Mouse (Mus musculus): ENCODE measurements around the gene Ttll13. TPM values are rescaled to one million over a fixed set of nuclear protein-coding genes. Genes with fewer than 3 reads are reported as not detected.

Ttll13 gene
- polyA plus RNA-seq, 1 experiment from 2014 or later = 0.54 TPM

DNA sequence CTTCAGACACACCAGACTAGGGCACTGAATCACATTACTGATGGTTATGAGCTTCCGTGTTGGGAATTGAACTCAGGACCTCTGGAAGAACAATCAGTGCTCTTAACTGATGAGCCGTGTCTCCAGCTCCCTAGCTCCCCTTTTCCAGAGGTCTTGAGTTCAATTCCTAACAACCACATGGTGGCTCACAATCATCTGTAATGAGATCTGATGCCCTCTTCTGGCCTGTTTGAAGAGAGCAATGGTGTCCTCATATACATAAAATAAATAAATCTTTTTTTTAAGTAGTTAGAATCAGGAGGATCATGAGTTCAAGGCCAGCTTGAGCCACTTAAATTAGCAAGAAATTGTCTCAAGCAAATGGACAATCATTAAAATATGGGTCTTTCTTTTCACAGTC lies 9.8 kb downstream of the Ttll13 start:
- Histone ChIP-seq H3K4me3 (no peak overlapping the region), H3K9me3 (no peaks in the 10 kb centered on the region), H3K4me1 (peaks cover 12% of the 10 kb centered on the region; the same call in 1 of the 2 replicates), H3K27ac (no peak overlapping the region), H3K36me3 (no peaks in the 10 kb centered on the region), H3K27me3 (ENCODE audit: insufficient read depth, poor library complexity, severe bottlenecking) (peaks cover 44% of the 10 kb centered on the region)
- WGBS = 65% methylated on average over 2 of the region's 2 CpGs
- DNase-seq (ENCODE audit: low spot score) = no peak

DNA sequence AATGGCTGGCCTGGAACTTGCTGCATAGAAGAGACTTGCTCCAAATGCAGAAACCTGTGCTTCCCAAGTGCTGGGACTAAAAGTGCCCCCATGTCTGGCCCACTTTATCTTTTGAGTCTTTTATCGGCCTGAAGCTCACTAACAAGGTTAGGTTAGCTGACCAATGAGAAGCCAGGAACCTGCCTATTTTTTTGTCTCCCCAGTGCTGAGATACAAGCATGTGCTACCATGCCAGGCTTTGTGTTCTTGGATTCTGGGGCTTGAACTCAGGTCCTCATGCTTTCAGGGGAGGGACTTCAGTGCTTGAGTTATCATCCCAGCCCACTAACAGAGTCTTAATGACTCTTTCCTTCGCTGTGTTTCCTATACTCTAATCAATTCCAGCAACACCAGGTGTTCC lies 11.5 kb downstream of the Ttll13 start:
- 54% methylated on average over 2 of the region's 2 CpGs for WGBS
- H3K4me3 ChIP-seq = no peak overlapping the region
- no peaks in the 10 kb centered on the region for H3K9me3 ChIP-seq
- H3K27me3 ChIP-seq (ENCODE audit: insufficient read depth, poor library complexity, severe bottlenecking) = peaks cover 44% of the 10 kb centered on the region
- H3K36me3 ChIP-seq = no peaks in the 10 kb centered on the region
- no peak overlapping the region for H3K27ac ChIP-seq
- peaks cover 15% of the 10 kb centered on the region; the same call in 1 of the 2 replicates for H3K4me1 ChIP-seq
- DNase-seq (ENCODE audit: low spot score) = no peak

DNA sequence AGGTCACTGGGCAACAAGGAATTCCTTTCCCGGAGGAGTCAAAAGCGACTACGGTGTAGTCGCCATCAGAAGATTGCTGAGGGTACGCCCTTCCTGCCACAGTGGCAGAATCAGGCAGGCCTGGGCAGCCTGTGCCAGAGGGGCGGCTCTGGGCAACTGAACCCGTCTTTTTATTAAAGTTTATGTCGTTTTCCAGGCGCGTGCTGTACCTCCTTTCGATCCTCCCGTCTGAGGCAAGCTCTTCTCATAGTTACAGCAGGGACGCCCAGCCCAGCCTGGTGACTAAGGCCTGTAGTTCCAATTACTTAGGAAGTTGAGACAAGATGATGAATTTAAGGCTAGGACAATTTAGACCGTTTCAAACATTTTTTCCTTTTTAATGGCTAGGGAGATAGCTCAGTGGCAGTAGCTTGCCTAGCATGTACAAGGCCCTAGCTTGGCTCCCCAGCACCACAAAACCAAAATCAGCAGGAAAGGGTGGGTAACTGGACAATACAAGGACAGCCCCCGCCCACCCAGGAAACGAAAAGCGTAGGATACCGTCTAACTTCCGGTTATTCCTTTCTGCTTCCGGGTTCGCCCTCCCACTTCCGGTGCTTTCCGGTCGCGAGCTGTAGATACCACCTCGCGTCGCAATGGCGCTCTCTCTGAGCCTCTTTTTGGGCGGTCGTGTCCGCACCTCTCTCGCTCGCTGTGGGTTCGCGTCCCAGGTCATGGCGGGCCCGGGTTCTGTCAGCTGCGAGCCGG lies 14.6 kb downstream of the Ttll13 start, which contains the start of gene Ngrn:
TSS of gene Ngrn (plus strand) at position 591 of the 747 bp plus-strand sequence.
- WGBS = 26% methylated on average over 40 of the region's 40 CpGs

DNA sequence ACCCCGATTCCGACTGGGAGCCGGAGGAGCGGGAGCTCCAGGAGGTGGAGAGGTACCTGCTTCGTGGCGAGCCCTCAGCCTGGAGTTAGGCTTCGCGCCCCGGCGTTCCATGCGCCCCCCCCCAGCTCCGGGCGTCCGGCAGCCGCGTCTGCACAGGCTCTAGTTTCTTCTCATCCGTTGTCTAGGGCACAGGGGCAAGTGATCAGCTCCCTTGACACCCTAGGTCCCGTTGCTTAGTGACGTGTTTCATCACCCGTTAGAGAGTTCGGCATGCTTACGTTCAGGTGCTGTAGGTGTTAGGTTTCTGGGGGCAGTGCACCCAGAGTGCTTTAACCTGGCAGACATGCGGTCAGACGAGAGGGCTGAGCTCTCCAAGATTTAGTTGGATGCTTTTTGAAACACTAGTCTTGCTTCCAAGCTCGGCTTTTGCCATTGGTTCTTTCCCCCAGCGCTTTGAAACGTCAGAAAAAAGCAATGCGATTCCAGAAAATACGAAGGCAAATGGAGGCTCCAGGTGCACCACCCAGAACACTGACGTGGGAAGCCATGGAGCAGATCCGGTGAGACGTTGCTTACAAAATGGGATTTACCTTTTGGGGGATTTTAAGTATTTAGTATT lies 15.3 kb downstream of the Ttll13 start:
- Histone ChIP-seq H3K36me3 (peaks cover 28% of the 10 kb centered on the region), H3K27me3 (ENCODE audit: insufficient read depth, poor library complexity, severe bottlenecking) (peaks cover 33% of the 10 kb centered on the region), H3K27ac (peak overlapping the region; percentile 90), H3K4me1 (peaks cover 12% of the 10 kb centered on the region; the same call in 1 of the 2 replicates), H3K4me3 (peak overlapping the region; percentile 81), H3K9me3 (no peaks in the 10 kb centered on the region)
- under 1% methylated on average over 32 of the region's 32 CpGs for WGBS
- peak; percentile 80 for DNase-seq (ENCODE audit: low spot score)

More for the DNA sequence above, 14.6 kb downstream of the Ttll13 start, which contains the start of gene Ngrn:
- peaks cover 35% of the 10 kb centered on the region for H3K27me3 ChIP-seq (ENCODE audit: insufficient read depth, poor library complexity, severe bottlenecking)
- H3K4me1 ChIP-seq = peaks cover 12% of the 10 kb centered on the region; the same call in 1 of the 2 replicates
- H3K36me3 ChIP-seq = peaks cover 21% of the 10 kb centered on the region
- peak; percentile 95 for DNase-seq (ENCODE audit: low spot score)
- H3K27ac ChIP-seq = peak within 1 kb of the TSS; percentile 90
- no peaks in the 10 kb centered on the region for H3K9me3 ChIP-seq
- peak within 1 kb of the TSS; percentile 81 for H3K4me3 ChIP-seq

DNA sequence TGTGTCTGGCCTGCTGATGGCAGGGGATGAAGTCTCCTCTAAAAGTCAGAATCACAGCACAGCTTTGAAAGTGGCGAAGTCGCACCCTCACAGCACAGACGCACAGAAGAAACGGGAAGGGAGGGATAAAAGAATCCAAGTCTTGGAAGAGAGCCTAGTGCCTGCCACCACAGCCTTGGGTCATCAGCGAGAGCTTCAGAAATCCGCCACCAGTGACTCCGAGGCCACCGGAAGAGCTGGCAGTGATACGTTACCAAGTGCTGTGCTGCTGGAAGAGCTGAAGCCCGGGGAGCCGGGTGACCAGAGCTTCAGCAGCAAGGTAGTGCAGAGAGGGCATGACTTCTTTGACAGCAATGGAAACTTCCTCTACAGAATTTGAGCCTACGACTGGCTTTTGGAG lies 18.4 kb downstream of the Ttll13 start:
- Histone ChIP-seq H3K36me3 (peaks cover 35% of the 10 kb centered on the region), H3K27ac (no peak overlapping the region), H3K4me3 (no peak overlapping the region), H3K9me3 (no peaks in the 10 kb centered on the region), H3K27me3 (ENCODE audit: insufficient read depth, poor library complexity, severe bottlenecking) (peaks cover 5% of the 10 kb centered on the region; the same call in 1 of the 2 replicates), H3K4me1 (peaks cover 20% of the 10 kb centered on the region)
- no peak for DNase-seq (ENCODE audit: low spot score)
- 93% methylated on average over 12 of the region's 12 CpGs for WGBS

DNA sequence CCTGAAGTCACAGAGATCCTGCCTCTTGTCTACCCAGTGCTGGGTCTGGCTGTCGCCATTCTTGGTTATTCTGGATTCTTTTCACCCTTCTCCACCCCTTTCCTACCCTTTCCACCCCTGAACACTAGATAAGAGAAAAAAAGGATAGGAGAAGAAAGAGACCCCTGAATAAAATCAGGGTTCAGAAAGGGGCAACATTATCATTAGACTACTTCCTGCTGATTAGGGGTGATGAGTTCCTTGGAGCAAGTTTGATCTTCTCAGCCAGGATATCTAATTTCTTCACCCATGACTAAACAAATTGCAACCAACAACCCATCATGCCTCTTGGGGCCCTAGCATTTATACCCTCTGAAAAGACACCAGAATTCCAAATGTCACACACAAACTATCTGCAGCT lies 21.6 kb downstream of the Ttll13 start:
- Histone ChIP-seq H3K4me1 (peaks cover 23% of the 10 kb centered on the region), H3K4me3 (no peak overlapping the region), H3K36me3 (peaks cover 41% of the 10 kb centered on the region), H3K9me3 (no peaks in the 10 kb centered on the region), H3K27ac (no peak overlapping the region), H3K27me3 (ENCODE audit: insufficient read depth, poor library complexity, severe bottlenecking) (no peaks in the 10 kb centered on the region)
- no peak for DNase-seq (ENCODE audit: low spot score)
- WGBS = 71% methylated on average over 1 of the region's 1 CpGs

DNA sequence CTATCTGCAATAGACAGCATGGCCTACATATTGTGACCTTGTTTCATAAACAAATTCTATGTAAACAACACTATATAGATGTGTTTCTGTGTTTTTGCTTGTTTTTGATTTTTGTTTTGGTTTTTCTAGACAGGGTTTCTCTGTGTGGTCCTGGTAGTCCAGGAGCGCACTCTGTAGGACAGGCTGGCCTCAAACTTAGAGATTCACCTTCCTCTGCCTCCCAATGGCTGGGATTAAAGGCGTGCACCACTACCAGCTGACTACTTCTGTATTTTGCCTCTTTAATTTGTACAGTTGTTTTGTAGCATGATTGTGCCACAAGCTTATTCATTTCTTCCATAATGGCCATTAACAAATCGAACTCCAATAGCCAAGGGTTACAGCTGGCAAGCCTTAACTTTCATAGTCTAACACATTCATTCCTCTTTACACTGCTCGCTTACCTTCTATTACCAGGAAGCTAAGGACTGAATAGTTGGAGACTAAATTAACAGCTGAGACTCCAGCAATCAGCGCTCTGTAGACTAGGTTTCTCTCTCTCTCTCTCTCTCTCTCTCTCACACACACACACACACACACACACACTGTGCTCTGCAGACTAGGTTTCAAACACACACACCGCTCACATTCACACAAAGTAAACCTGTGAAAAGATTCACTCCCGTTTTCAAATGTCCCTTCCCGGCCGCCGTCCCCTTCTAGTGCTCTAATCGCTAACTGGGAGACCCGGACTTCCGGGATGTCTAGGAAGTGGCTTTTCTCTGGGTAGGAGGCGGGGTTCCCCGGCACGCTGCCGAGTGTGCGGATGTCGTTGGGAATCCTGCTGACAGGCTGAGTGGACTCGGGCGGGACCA lies 22.9 kb downstream of the Ttll13 start, which contains the start of gene Vps33b:
TSS of gene Vps33b (plus strand) at position 753 of the 854 bp plus-strand sequence.
- H3K9me3 ChIP-seq = peaks cover under 1% of the 10 kb centered on the region; the same call in 1 of the 2 replicates
- DNase-seq (ENCODE audit: low spot score) = peak; percentile 97
- H3K36me3 ChIP-seq = peaks cover 51% of the 10 kb centered on the region
- no peaks in the 10 kb centered on the region for H3K27me3 ChIP-seq (ENCODE audit: insufficient read depth, poor library complexity, severe bottlenecking)
- WGBS = 4% methylated on average over 21 of the region's 21 CpGs
- H3K27ac ChIP-seq = peak within 1 kb of the TSS; percentile 89
- H3K4me3 ChIP-seq = peak within 1 kb of the TSS; percentile 90
- peaks cover 23% of the 10 kb centered on the region for H3K4me1 ChIP-seq

DNA sequence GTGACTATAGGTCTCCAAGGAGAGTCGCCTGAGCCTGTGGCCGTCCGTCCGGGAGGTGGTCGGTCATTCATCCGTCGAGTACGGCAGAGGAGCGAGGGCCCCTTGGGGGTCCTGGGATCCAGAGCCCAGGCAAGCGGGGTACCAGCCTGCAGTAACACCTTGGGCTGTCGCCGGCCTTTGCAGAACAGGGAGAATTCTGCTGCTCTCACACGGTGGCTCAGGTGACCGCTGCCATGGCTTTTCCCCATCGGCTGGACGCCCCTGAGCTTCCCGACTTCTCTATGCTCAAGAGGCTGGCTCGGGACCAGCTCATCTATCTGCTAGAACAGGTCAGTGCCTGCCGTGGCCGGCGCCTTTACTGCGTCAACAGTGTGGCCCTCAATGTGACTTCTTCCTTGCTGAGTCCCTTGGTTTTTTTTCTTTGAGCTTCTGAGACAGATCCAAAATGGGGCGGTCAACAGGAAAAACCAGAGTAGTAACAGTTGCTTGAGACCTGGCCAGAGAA lies 23.6 kb downstream of the Ttll13 start:
- H3K36me3 ChIP-seq = peaks cover 51% of the 10 kb centered on the region
- peaks cover 23% of the 10 kb centered on the region for H3K4me1 ChIP-seq
- H3K27me3 ChIP-seq (ENCODE audit: insufficient read depth, poor library complexity, severe bottlenecking) = no peaks in the 10 kb centered on the region
- WGBS = under 1% methylated on average over 23 of the region's 23 CpGs
- H3K27ac ChIP-seq = peak overlapping the region; percentile 89
- H3K9me3 ChIP-seq = peaks cover 8% of the 10 kb centered on the region
- peak overlapping the region; percentile 90 for H3K4me3 ChIP-seq
- DNase-seq (ENCODE audit: low spot score) = no peak

DNA sequence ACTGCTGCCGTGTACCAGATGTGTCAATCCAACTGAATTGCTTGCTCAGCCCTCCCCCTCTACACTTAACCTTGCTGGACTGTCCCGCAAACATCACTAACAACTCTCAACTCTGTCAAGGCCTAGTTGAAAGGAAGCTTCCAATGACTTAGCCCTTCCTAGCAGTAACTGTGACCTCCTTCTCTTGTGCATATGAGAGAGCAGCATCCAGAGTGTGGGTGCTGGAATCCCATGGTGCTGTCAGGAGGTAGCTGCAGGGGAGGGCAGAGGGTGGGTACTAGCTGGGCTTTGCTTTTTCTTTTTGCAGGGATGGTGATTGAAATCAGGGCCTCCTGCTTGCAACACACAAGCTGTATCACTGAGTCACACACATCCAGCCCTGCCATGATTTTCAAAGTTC lies 27.3 kb downstream of the Ttll13 start:
- Histone ChIP-seq H3K9me3 (peaks cover 13% of the 10 kb centered on the region), H3K27ac (no peak overlapping the region), H3K4me3 (no peak overlapping the region), H3K4me1 (peaks cover 23% of the 10 kb centered on the region), H3K27me3 (ENCODE audit: insufficient read depth, poor library complexity, severe bottlenecking) (no peaks in the 10 kb centered on the region), H3K36me3 (peaks cover 61% of the 10 kb centered on the region)
- WGBS = 90% methylated on average over 2 of the region's 2 CpGs
- no peak for DNase-seq (ENCODE audit: low spot score)

DNA sequence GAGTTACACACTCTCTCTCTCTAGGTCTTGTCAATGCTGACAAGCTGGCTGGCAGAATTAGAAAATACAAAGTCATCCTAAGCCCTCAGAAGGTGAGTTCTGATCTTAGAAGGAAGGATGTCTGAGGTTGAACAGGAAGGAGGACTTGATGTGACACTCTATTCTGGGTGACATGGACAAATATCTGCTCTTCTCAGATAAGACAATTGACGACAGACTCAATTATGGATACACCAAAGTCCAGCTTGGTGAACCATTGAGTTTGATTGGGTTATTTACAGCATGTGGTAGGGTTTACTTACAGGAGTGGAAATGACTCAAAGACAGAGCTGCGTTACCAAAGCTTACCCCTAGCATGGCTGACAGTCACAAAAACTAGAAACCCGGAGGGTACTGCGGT lies 30.2 kb downstream of the Ttll13 start:
- peaks cover 2% of the 10 kb centered on the region; the same call in 1 of the 2 replicates for H3K4me1 ChIP-seq
- peaks cover 84% of the 10 kb centered on the region for H3K36me3 ChIP-seq
- peaks cover 13% of the 10 kb centered on the region for H3K9me3 ChIP-seq
- no peak overlapping the region for H3K4me3 ChIP-seq
- DNase-seq (ENCODE audit: low spot score) = no peak
- no peaks in the 10 kb centered on the region for H3K27me3 ChIP-seq (ENCODE audit: insufficient read depth, poor library complexity, severe bottlenecking)
- 93% methylated on average over 4 of the region's 4 CpGs for WGBS
- H3K27ac ChIP-seq = no peak overlapping the region

DNA sequence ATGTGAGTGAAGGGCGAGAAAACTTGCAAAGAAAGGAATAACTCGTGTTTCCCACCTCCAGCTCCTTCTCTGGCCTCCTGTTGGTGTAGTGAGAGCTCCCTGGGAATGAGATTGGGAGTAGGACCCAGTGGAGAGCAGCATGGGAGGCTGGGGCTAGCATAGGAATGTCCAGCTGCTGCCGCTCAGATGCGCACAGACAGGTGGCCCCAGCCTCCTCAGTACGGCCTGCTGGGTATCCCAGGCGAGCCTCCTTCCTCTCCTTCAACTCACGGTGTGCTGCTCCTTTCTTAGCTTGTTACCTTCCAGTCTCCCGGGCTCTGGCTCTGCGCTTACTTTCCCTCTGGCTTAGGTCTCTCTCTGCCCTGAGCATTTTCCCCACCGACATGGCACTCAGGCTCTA lies 33.9 kb downstream of the Ttll13 start:
- WGBS = 79% methylated on average over 10 of the region's 10 CpGs
- H3K36me3 ChIP-seq = peaks cover 85% of the 10 kb centered on the region
- H3K4me1 ChIP-seq = peaks cover 11% of the 10 kb centered on the region; the same call in 1 of the 2 replicates
- H3K9me3 ChIP-seq = peaks cover 3% of the 10 kb centered on the region
- no peak overlapping the region for H3K27ac ChIP-seq
- H3K27me3 ChIP-seq (ENCODE audit: insufficient read depth, poor library complexity, severe bottlenecking) = no peaks in the 10 kb centered on the region
- no peak for DNase-seq (ENCODE audit: low spot score)
- no peak overlapping the region for H3K4me3 ChIP-seq

DNA sequence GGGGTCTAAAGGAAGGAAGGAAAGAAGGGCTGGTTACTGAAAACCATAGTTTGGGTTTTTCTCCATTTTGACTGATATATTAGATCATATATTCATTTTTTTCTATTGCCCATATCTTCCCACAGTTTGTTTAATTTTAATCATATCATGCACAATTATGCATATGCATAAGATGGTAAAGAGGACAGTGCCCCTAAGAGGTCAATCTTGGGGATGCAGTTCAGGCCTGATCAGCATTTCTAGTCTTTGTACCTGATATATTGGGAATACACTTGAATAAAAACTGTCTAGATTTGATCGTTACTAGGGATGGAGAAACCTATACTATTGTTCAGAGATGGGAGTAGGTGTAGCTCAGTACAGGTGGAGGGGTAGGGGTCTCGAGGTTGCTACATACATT lies 34.8 kb downstream of the Ttll13 start:
- DNase-seq (ENCODE audit: low spot score) = no peak
- Histone ChIP-seq H3K27ac (no peak overlapping the region), H3K27me3 (ENCODE audit: insufficient read depth, poor library complexity, severe bottlenecking) (no peaks in the 10 kb centered on the region), H3K9me3 (no peaks in the 10 kb centered on the region), H3K4me1 (peaks cover 11% of the 10 kb centered on the region; the same call in 1 of the 2 replicates), H3K4me3 (no peak overlapping the region), H3K36me3 (peaks cover 87% of the 10 kb centered on the region)
- WGBS = 89% methylated on average over 2 of the region's 2 CpGs

All from heart, embryonic 10.5 days (tissue).